Mouse (Mus musculus) megakaryocyte, adult 5-6 weeks (primary cell): ENCODE results near the gene Otulin. TPM values are rescaled to one million over a fixed set of nuclear protein-coding genes. Genes with fewer than 3 reads are reported as not detected.

ENCODE experiments used
- ATAC-seq: 2 replicates; pipeline ENCODE4 v1.8.0; 2016; ENCODE audit warnings: mild to moderate bottlenecking, inconsistent platforms; ENCODE audit not compliant: poor library complexity, severe bottlenecking
- total RNA-seq, 2 experiments: library from RNA; stranded (forward) in 1 of 2; stranded (reverse) in 1 of 2; fragments of 153-499, 151-499 nt in 1 of 2; fragments of 221-1000, 200-1000 nt in 1 of 2; gene quantifications; 2 replicates each; pipeline versions ENCODE4 v1.2.3 to v1.2.4; 2015 to 2017

The Otulin gene
- total RNA-seq, 2 experiments from 2014 or later = 40.1 to 83.8 TPM

GRCm38 (mm10) chr15:27558456-27559147, 71.9 kb downstream of the Otulin start:
- ATAC-seq = no peak

GRCm38 (mm10) chr15:27553554-27553953, 76.9 kb downstream of the Otulin start:
- ATAC-seq = no peak

GRCm38 (mm10) chr15:27552129-27552700, 78.3 kb downstream of the Otulin start:
- no peak for ATAC-seq

- no peak for ATAC-seq
Observed at GRCm38 (mm10) chr15:27551117-27552114, 79.1 kb downstream of the Otulin start.

- no peak for ATAC-seq
Observed at GRCm38 (mm10) chr15:27550358-27550992, 80.0 kb downstream of the Otulin start.

GRCm38 (mm10) chr15:27549878-27550277, 80.6 kb downstream of the Otulin start:
- no peak for ATAC-seq

GRCm38 (mm10) chr15:27549071-27549470, 81.4 kb downstream of the Otulin start:
- ATAC-seq = no peak

GRCm38 (mm10) chr15:27548110-27548509, 82.4 kb downstream of the Otulin start:
- ATAC-seq = no peak

- no peak for ATAC-seq
Observed at GRCm38 (mm10) chr15:27545203-27545602, 85.3 kb downstream of the Otulin start.

GRCm38 (mm10) chr15:27539745-27540144, 90.7 kb downstream of the Otulin start:
- ATAC-seq = no peak

GRCm38 (mm10) chr15:27537519-27538223, 92.8 kb downstream of the Otulin start:
- no peak for ATAC-seq

- no peak for ATAC-seq
Observed at GRCm38 (mm10) chr15:27536771-27537170, 93.7 kb downstream of the Otulin start.

GRCm38 (mm10) chr15:27536186-27536585, 94.3 kb downstream of the Otulin start:
- no peak for ATAC-seq

- ATAC-seq = no peak
Observed at GRCm38 (mm10) chr15:27535681-27536080, 94.8 kb downstream of the Otulin start.

GRCm38 (mm10) chr15:27533036-27533435, 97.5 kb downstream of the Otulin start:
- no peak for ATAC-seq

- ATAC-seq = no peak
Observed at GRCm38 (mm10) chr15:27530023-27530422, 100.5 kb downstream of the Otulin start.

GRCm38 (mm10) chr15:27528896-27529295, 101.6 kb downstream of the Otulin start:
- no peak for ATAC-seq

GRCm38 (mm10) chr15:27525233-27526005, 105.1 kb downstream of the Otulin start:
- peak; percentile 27; the same call in 1 of the 2 replicates for ATAC-seq

GRCm38 (mm10) chr15:27519857-27520256, 110.6 kb downstream of the Otulin start:
- peak; percentile 68 for ATAC-seq
